Mouse (Mus musculus) midbrain, embryonic 13.5 days (tissue): ENCODE measurements at regions not wholly inside any gene's neighbourhood (a gene's known extent, or its start where the extent isn't known, plus 50 kb on each side); places are given as distances from the start of the nearest gene placed in this dataset.

Experiments used
- ATAC-seq: fragments of 200-750 bp; cut with Nextera tagmentation; 2 replicates; pipeline ENCODE4 v1.8.0; 2017; ENCODE audit warnings: mild to moderate bottlenecking, moderate TSS enrichment, moderate library complexity
- H3K27ac ChIP-seq: fragments of 300-500 bp; sonication (generic); 2 replicates; pipeline ENCODE4 v1.5.1; 2015; ENCODE audit warnings: inconsistent platforms, mild to moderate bottlenecking, moderate library complexity
- H3K27me3 ChIP-seq: fragments of 300-500 bp; sonication (generic); 2 replicates; pipeline ENCODE4 v1.6.1; 2015; ENCODE audit warnings: mild to moderate bottlenecking, inconsistent platforms
- H3K36me3 ChIP-seq: fragments of 300-500 bp; sonication (generic); 2 replicates; pipeline ENCODE4 v1.6.1; 2015; ENCODE audit warnings: mild to moderate bottlenecking, inconsistent platforms
- H3K4me1 ChIP-seq: fragments of 300-500 bp; sonication (generic); replicated peaks from 2 replicates; pipeline ENCODE4 v1.6.1; 2015; ENCODE audit warnings: inconsistent platforms
- H3K4me2 ChIP-seq: fragments of 300-500 bp; sonication (generic); replicated peaks from 2 replicates; pipeline ENCODE4 v1.6.1; 2015; ENCODE audit warnings: moderate library complexity, mild to moderate bottlenecking, inconsistent platforms
- H3K4me3 ChIP-seq: fragments of 300-500 bp; sonication (generic); replicated peaks from 2 replicates; pipeline ENCODE4 v1.5.1; 2015; ENCODE audit warnings: mild to moderate bottlenecking, inconsistent platforms
- H3K9ac ChIP-seq: fragments of 300-500 bp; sonication (generic); replicated peaks from 2 replicates; pipeline ENCODE4 v1.6.1; 2015; ENCODE audit warnings: mild to moderate bottlenecking, inconsistent platforms
- H3K9me3 ChIP-seq: fragments of 300-500 bp; sonication (generic); 2 replicates; pipeline ENCODE4 v1.6.1; 2016; ENCODE audit warnings: mild to moderate bottlenecking, inconsistent platforms
- WGBS: fragments of 180-500 bp; shearing (Covaris S2); methylation state at CpG from one replicate; pipeline ENCODE4 v1.1.7; 2015; 5-methylcytosine and 5-hydroxymethylcytosine counted together

- Histone ChIP-seq H3K4me1 (no peaks in the 10 kb centered on the region), H3K9ac (no peak overlapping the region), H3K27ac (no peak overlapping the region), H3K36me3 (no peaks in the 10 kb centered on the region), H3K4me3 (no peak overlapping the region), H3K27me3 (no peaks in the 10 kb centered on the region), H3K4me2 (no peak overlapping the region), H3K9me3 (no peaks in the 10 kb centered on the region)
- WGBS: 94% methylated on average over 7 of the region's 7 CpGs
- no peak for ATAC-seq
Measured at GRCm38 (mm10) chr4:105507221-105507620, 282.4 kb upstream of the Gm12728 start.

GRCm38 (mm10) chr4:105509091-105509490 is 280.6 kb upstream of the Gm12728 start:
- H3K4me1 ChIP-seq: no peaks in the 10 kb centered on the region
- no peaks in the 10 kb centered on the region for H3K27me3 ChIP-seq
- no peaks in the 10 kb centered on the region for H3K36me3 ChIP-seq
- H3K9ac ChIP-seq: no peak overlapping the region
- no peak overlapping the region for H3K27ac ChIP-seq
- H3K4me2 ChIP-seq: no peak overlapping the region
- H3K4me3 ChIP-seq: no peak overlapping the region
- no peak for ATAC-seq
- H3K9me3 ChIP-seq: no peaks in the 10 kb centered on the region
- 91% methylated on average over 3 of the region's 3 CpGs for WGBS

- H3K4me1 ChIP-seq: no peaks in the 10 kb centered on the region
- 81% methylated on average over 1 of the region's 1 CpGs for whole genome bisulfite sequencing
- no peak overlapping the region for H3K27ac ChIP-seq
- no peak overlapping the region for H3K9ac ChIP-seq
- no peaks in the 10 kb centered on the region for H3K27me3 ChIP-seq
- H3K36me3 ChIP-seq: no peaks in the 10 kb centered on the region
- no peak overlapping the region for H3K4me2 ChIP-seq
- no peak overlapping the region for H3K4me3 ChIP-seq
- ATAC-seq: no peak
- no peaks in the 10 kb centered on the region for H3K9me3 ChIP-seq
Measured at GRCm38 (mm10) chr4:105510406-105510805, 279.3 kb upstream of the Gm12728 start.

GRCm38 (mm10) chr4:105525135-105525534 is 264.5 kb upstream of the Gm12728 start:
- H3K4me3 ChIP-seq: no peak overlapping the region
- no peaks in the 10 kb centered on the region for H3K9me3 ChIP-seq
- H3K4me2 ChIP-seq: no peak overlapping the region
- H3K4me1 ChIP-seq: no peaks in the 10 kb centered on the region
- H3K9ac ChIP-seq: no peak overlapping the region
- 74% methylated on average over 2 of the region's 2 CpGs for WGBS
- H3K27me3 ChIP-seq: no peaks in the 10 kb centered on the region
- no peak for ATAC-seq
- no peaks in the 10 kb centered on the region for H3K36me3 ChIP-seq
- no peak overlapping the region for H3K27ac ChIP-seq

- H3K9ac ChIP-seq: no peak overlapping the region
- H3K27me3 ChIP-seq: no peaks in the 10 kb centered on the region
- H3K9me3 ChIP-seq: no peaks in the 10 kb centered on the region
- no peak for ATAC-seq
- no peaks in the 10 kb centered on the region; the same call in 1 of the 2 replicates for H3K4me1 ChIP-seq
- no peaks in the 10 kb centered on the region for H3K36me3 ChIP-seq
- no peak overlapping the region for H3K27ac ChIP-seq
- WGBS: 92% methylated on average over 7 of the region's 7 CpGs
- no peak overlapping the region for H3K4me2 ChIP-seq
- H3K4me3 ChIP-seq: no peak overlapping the region
Measured at GRCm38 (mm10) chr4:105526755-105527154, 262.9 kb upstream of the Gm12728 start.

GRCm38 (mm10) chr4:105527316-105527715 is 262.4 kb upstream of the Gm12728 start:
- H3K27me3 ChIP-seq: no peaks in the 10 kb centered on the region
- 90% methylated on average over 3 of the region's 3 CpGs for WGBS
- ATAC-seq: no peak

GRCm38 (mm10) chr4:105531651-105532425 is 257.8 kb upstream of the Gm12728 start:
- H3K9me3 ChIP-seq: no peaks in the 10 kb centered on the region
- no peak overlapping the region for H3K4me2 ChIP-seq
- no peaks in the 10 kb centered on the region for H3K36me3 ChIP-seq
- H3K27me3 ChIP-seq: no peaks in the 10 kb centered on the region
- peak; percentile 89 for ATAC-seq
- WGBS: 65% methylated on average over 16 of the region's 16 CpGs
- no peak overlapping the region for H3K4me3 ChIP-seq
- H3K27ac ChIP-seq: no peak overlapping the region
- H3K9ac ChIP-seq: no peak overlapping the region
- peaks cover 5% of the 10 kb centered on the region; the same call in 1 of the 2 replicates for H3K4me1 ChIP-seq

More at GRCm38 (mm10) chr4:105527316-105527715, 262.4 kb upstream of the Gm12728 start:
- H3K27ac ChIP-seq: no peak overlapping the region
- H3K9ac ChIP-seq: no peak overlapping the region
- no peaks in the 10 kb centered on the region for H3K9me3 ChIP-seq
- no peaks in the 10 kb centered on the region for H3K36me3 ChIP-seq
- H3K4me2 ChIP-seq: no peak overlapping the region
- H3K4me3 ChIP-seq: no peak overlapping the region
- H3K4me1 ChIP-seq: peaks cover 5% of the 10 kb centered on the region; the same call in 1 of the 2 replicates

- no peak overlapping the region for H3K4me2 ChIP-seq
- no peaks in the 10 kb centered on the region for H3K27me3 ChIP-seq
- no peak overlapping the region for H3K27ac ChIP-seq
- no peak overlapping the region for H3K9ac ChIP-seq
- no peaks in the 10 kb centered on the region for H3K36me3 ChIP-seq
- ATAC-seq: no peak
- peaks cover 5% of the 10 kb centered on the region; the same call in 1 of the 2 replicates for H3K4me1 ChIP-seq
- H3K9me3 ChIP-seq: no peaks in the 10 kb centered on the region
- no peak overlapping the region for H3K4me3 ChIP-seq
- 81% methylated on average over 6 of the region's 6 CpGs for WGBS
Measured at GRCm38 (mm10) chr4:105535451-105535850, 254.2 kb upstream of the Gm12728 start.

- Histone ChIP-seq H3K27me3 (no peaks in the 10 kb centered on the region), H3K36me3 (no peaks in the 10 kb centered on the region), H3K9ac (no peak overlapping the region), H3K4me3 (no peak overlapping the region), H3K27ac (no peak overlapping the region), H3K4me2 (no peak overlapping the region), H3K9me3 (no peaks in the 10 kb centered on the region), H3K4me1 (no peaks in the 10 kb centered on the region)
- ATAC-seq: no peak
- 86% methylated on average over 2 of the region's 2 CpGs for WGBS
Measured at GRCm38 (mm10) chr4:105545486-105545885, 244.2 kb upstream of the Gm12728 start.

- WGBS: 91% methylated on average over 7 of the region's 7 CpGs
- no peaks in the 10 kb centered on the region for H3K4me1 ChIP-seq
- no peaks in the 10 kb centered on the region for H3K9me3 ChIP-seq
- no peak for ATAC-seq
- H3K9ac ChIP-seq: no peak overlapping the region
- no peak overlapping the region for H3K4me3 ChIP-seq
- H3K4me2 ChIP-seq: no peak overlapping the region
- no peak overlapping the region for H3K27ac ChIP-seq
- H3K36me3 ChIP-seq: no peaks in the 10 kb centered on the region
- H3K27me3 ChIP-seq: no peaks in the 10 kb centered on the region
Measured at GRCm38 (mm10) chr4:105549744-105550440, 239.8 kb upstream of the Gm12728 start.

GRCm38 (mm10) chr4:105551966-105552685 is 237.5 kb upstream of the Gm12728 start:
- Histone ChIP-seq H3K4me2 (no peak overlapping the region), H3K27me3 (no peaks in the 10 kb centered on the region), H3K9ac (no peak overlapping the region), H3K4me1 (no peaks in the 10 kb centered on the region), H3K4me3 (no peak overlapping the region), H3K36me3 (no peaks in the 10 kb centered on the region), H3K27ac (no peak overlapping the region), H3K9me3 (no peaks in the 10 kb centered on the region)
- 96% methylated on average over 4 of the region's 4 CpGs for WGBS
- no peak for ATAC-seq

- no peak overlapping the region for H3K4me2 ChIP-seq
- no peaks in the 10 kb centered on the region for H3K4me1 ChIP-seq
- no peaks in the 10 kb centered on the region for H3K9me3 ChIP-seq
- ATAC-seq: no peak
- H3K4me3 ChIP-seq: no peak overlapping the region
- no peaks in the 10 kb centered on the region for H3K27me3 ChIP-seq
- H3K9ac ChIP-seq: no peak overlapping the region
- no peak overlapping the region for H3K27ac ChIP-seq
- H3K36me3 ChIP-seq: no peaks in the 10 kb centered on the region
- 90% methylated on average over 8 of the region's 8 CpGs for WGBS
Measured at GRCm38 (mm10) chr4:105554994-105555393, 234.7 kb upstream of the Gm12728 start.
